Mouse (Mus musculus): ENCODE measurements around the gene Igbp1b.

Igbp1b gene

GRCm38 (mm10) chr6:138658516-138658915 lies at the start of gene Igbp1b:
TSS of gene Igbp1b (minus strand) at chr6:138658544.
- DNase-seq, result no peak

GRCm38 (mm10) chr6:138682959-138683358 lies 24.6 kb upstream of the Igbp1b start:
- DNase-seq, result no peak

- no peak for DNase-seq
These were observed 14.4 kb upstream of the Igbp1b start for GRCm38 (mm10) chr6:138672704-138673141.

- no peak for DNase-seq
These were observed 7.1 kb upstream of the Igbp1b start for GRCm38 (mm10) chr6:138665416-138665815.

- DNase-seq, result no peak
These were observed 12.7 kb downstream of the Igbp1b start for GRCm38 (mm10) chr6:138645604-138646003.

GRCm38 (mm10) chr6:138639351-138639750 lies 19.0 kb downstream of the Igbp1b start:
- no peak for DNase-seq

- no peak for DNase-seq
These were observed 37.6 kb downstream of the Igbp1b start for GRCm38 (mm10) chr6:138620786-138621185.

- no peak for DNase-seq
These were observed 39.9 kb downstream of the Igbp1b start for GRCm38 (mm10) chr6:138618396-138618795.

Measured in thymus, postnatal 25 days (tissue).